Mouse (Mus musculus) MEL (cell line): ENCODE results near the gene Ptcd2.

ENCODE experiments used
- CHD1 ChIP-seq: IDR thresholded peaks from 2 replicates; pipeline ENCODE4 v1.6.1; 2012; ENCODE audit warnings: low read depth, mild to moderate bottlenecking, inconsistent platforms, low read length, improper control_type of control experiment
- CTCF ChIP-seq, 3 experiments: IDR thresholded peaks in 2 of 3; conservative IDR thresholded peaks in 1 of 3; 2 replicates each; pipeline ENCODE4 v1.5.1; 2011 to 2012; ENCODE audit warnings: low read length in 3 of 3, low read depth in 2 of 3, mild to moderate bottlenecking in 2 of 3, improper control_type of control experiment in 1 of 3, inconsistent platforms in 1 of 3, mixed read lengths in 1 of 3, moderate library complexity in 1 of 3; ENCODE audit not compliant: control insufficient read depth in 1 of 3, insufficient read depth in 1 of 3, poor library complexity in 1 of 3, severe bottlenecking in 1 of 3
- E2F4 ChIP-seq: IDR thresholded peaks from 2 replicates; pipeline ENCODE4 v1.6.1; 2011; ENCODE audit warnings: low read depth, low read length, improper control_type of control experiment, borderline replicate concordance
- GABPA ChIP-seq: IDR thresholded peaks from 2 replicates; pipeline ENCODE4 v1.6.1; 2012; ENCODE audit warnings: low read depth, mild to moderate bottlenecking, inconsistent platforms, low read length, improper control_type of control experiment, moderate library complexity
- JUND ChIP-seq: IDR thresholded peaks from 2 replicates; pipeline ENCODE4 v1.6.1; 2011; ENCODE audit warnings: low read depth, mild to moderate bottlenecking, improper control_type of control experiment, low read length
- MAX ChIP-seq: IDR thresholded peaks from 2 replicates; pipeline ENCODE4 v1.6.1; 2011; ENCODE audit warnings: low read length, improper control_type of control experiment
- MAZ ChIP-seq: IDR thresholded peaks from 2 replicates; pipeline ENCODE4 v1.6.1; 2012; ENCODE audit warnings: low read depth, mild to moderate bottlenecking, inconsistent platforms, low read length, improper control_type of control experiment
- POLR2AphosphoS5 ChIP-seq: IDR thresholded peaks from 2 replicates; pipeline ENCODE4 v1.6.1; 2012; ENCODE audit warnings: low read depth, borderline replicate concordance, mild to moderate bottlenecking, inconsistent platforms, low read length, moderate library complexity, mixed read lengths
- TAL1 ChIP-seq: IDR thresholded peaks from 2 replicates; pipeline ENCODE4 v1.6.1; 2012; ENCODE audit warnings: mild to moderate bottlenecking, inconsistent platforms, low read length, moderate library complexity, mixed read lengths
- USF1 ChIP-seq: IDR thresholded peaks from 2 replicates; pipeline ENCODE4 v1.6.1; 2014; ENCODE audit warnings: low read depth, mild to moderate bottlenecking, inconsistent platforms, low read length, improper control_type of control experiment, moderate library complexity
- ZMIZ1 ChIP-seq: IDR thresholded peaks from 2 replicates; pipeline ENCODE4 v1.6.1; 2012; ENCODE audit warnings: low read depth, mild to moderate bottlenecking, inconsistent platforms, low read length, improper control_type of control experiment, moderate library complexity

GRCm38 (mm10) chr13:99363866-99364265 is 19.4 kb upstream of the Ptcd2 start:
- TF ChIP-seq POLR2AphosphoS5 (no peak), TAL1 (no peak), JUND (no peak), CHD1 (no peak), E2F4 (no peak), MAZ (no peak), MAX (no peak), CTCF (IDR thresholded peaks at IDR 0.05 in 2 of 3, conservative IDR thresholded peaks at IDR 0.05 in 1 of 3; ENCODE audit: control insufficient read depth in 1 of 3, insufficient read depth in 1 of 3, low read depth in 2 of 3, low read length in 3 of 3, poor library complexity in 1 of 3, severe bottlenecking in 1 of 3) (no peak), USF1 (no peak), GABPA (no peak), ZMIZ1 (no peak)
